Mouse (Mus musculus) heart, adult 11 months (tissue): ENCODE results near the gene Ms4a6d.
"Not testable (repeated sequence)": the region's sequence is repeated elsewhere in the genome, so short reads cannot be mapped to it uniquely, and the experiment has no call there.

Source experiments
- DNase-seq: peaks from one replicate; pipeline ENCODE4 v3.0.0; 2022

The Ms4a6d gene

DNA sequence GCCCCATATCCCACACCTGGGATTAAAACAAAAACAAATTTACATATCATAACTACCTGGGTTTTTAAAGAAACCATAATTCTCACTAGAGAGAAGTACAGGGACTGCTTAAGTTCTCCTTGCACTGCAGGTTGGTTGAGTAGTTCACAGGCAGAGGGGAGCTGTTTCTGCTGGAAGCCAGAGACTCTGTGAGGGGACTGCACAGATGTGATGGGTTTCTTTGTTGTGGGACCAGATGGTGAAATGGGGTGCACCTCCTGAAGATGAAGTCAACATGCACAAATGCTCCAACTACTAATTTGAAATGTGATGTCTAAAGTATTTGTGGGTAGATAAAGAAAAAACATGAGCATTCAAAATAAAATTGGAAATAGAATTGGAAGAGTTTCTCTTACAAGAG, 56.7 kb downstream of the Ms4a6d start:
- DNase-seq, result no peak

DNA sequence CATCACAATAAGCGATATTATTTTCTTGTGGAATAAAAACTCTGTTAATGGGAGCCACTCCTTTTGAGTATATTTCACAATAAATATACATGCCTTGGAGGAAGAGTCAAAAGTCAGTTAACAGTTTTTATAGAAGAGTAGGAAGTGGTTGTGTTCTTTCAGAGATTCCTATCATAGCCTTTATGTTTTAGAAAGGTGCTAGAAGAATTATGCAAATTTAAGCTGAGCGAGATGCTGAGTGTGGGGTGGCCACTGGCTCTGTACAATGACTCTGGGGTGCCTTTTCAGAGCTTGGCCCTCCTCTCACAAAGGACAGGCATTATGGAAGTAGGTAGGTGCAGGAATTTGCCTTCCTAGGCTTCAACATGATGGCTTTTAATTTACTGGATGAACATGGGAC, 60.3 kb downstream of the Ms4a6d start:
- not testable (repeated sequence) for DNase-seq

DNA sequence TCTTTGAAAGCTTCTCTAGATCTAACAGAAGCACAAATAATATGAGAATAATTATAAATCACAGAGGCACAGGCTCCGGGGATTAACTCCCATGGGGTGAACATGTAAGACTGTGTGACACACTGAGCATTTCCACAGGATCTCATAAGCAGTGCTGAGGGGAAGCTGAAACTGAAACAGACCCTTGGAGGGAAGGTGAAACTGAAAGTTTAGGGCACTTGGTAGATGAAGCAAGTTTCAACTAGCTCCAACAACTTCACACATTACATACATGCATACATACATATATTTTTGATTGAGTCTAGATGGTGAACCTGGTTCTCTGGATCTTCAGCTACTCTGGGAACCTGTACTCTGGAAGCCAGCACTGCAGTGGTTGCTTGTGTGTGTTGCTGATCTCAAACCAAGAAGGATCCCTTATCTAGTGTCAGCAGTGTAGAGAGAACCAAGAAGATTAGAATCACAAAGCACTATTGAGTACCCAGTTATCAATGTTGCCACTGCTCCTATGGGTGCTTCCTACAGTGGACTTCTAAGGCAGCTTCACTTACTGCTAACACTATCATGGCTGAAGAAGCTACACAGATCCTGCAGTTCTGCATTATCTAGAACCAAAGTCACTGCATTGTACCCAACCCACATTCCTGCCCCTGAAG, 64.4 kb downstream of the Ms4a6d start:
- not testable (repeated sequence) for DNase-seq

DNA sequence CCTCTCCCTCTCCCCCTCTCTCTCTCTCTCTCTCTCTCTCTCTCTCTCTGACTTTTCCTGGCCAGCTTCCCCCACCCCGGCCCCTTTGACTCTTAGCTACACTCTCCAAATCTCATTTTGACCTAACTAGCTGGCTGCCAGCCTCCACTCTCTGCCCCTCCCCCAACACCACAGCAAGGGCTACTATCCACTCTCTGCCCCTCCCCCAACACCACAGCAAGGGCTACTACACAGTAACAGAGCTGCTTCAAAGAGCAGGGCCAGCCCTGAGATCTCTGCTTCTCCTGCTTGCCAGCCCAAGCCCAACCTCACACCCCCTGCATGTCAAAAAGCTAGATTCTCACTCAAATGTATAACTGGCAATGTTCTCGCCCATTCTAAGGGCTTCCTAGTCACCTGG, 67.3 kb downstream of the Ms4a6d start:
- peak; percentile 95 for DNase-seq
